Mouse (Mus musculus) urinary bladder, postnatal 25 days (tissue): ENCODE measurements around the gene Gm6812.
"Not testable (repeated sequence)": the region's sequence is repeated elsewhere in the genome, so short reads cannot be mapped to it uniquely, and the experiment has no call there.

Experiments used
- DNase-seq: peaks from one replicate; pipeline ENCODE4 v3.0.0; 2022; ENCODE audit warnings: low spot score

Gm6812 gene

DNA sequence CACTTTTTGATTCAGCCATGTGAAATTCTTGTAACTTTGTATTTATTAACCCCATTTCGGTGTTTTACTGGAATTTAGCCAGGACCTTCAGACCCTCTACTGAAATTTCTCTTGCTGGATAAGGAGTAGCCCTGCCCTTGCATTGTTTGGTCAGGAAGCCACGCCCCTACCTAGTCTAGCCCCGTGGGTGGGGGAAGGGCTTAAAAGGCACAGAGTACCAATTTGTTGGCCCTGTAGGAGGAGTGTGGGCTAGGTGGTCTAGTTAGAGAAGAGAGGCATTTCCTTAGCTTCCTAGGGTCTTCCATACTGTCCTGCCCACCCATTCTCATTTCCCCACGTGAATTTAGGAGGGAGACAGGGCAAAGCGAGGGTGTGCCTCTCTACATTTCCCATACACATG is at the start of gene Gm6812:
Gene Gm6812 (minus strand): TSS at position 101 of the 400 bp plus-strand sequence.
- DNase-seq: not testable (repeated sequence)

GRCm38 (mm10) chrX:68865145-68865544 is 27.7 kb downstream of the Gm6812 start:
- no peak for DNase-seq
